Mouse (Mus musculus): ENCODE measurements around the gene Znrf2. TPM values are rescaled to one million over a fixed set of nuclear protein-coding genes. Genes with fewer than 3 reads are reported as not detected.
"Not testable (repeated sequence)": the region's sequence is repeated elsewhere in the genome, so short reads cannot be mapped to it uniquely, and the experiment has no call there.

Znrf2 gene
- polyA plus RNA-seq, 1 experiment, result 3.1 TPM

GRCm38 (mm10) chr6:54817266-54817767, 601 bp downstream of the Znrf2 start:
- Histone ChIP-seq H3K79me2 (ENCODE audit: control insufficient read depth, insufficient read depth) (peaks cover 49% of the 10 kb centered on the region), H3K79me3 (ENCODE audit: low read depth) (peaks cover 33% of the 10 kb centered on the region), H3ac (ENCODE audit: control insufficient read depth, insufficient read length, low read depth) (peak overlapping the region; percentile 78), H3K27me3 (ENCODE audit: control insufficient read depth, insufficient read depth, insufficient read length) (no peaks in the 10 kb centered on the region), H3K4me3 (ENCODE audit: insufficient read depth, poor library complexity, severe bottlenecking) (peak overlapping the region; percentile 58), H3K36me3 (ENCODE audit: control insufficient read depth, insufficient read depth) (no peaks in the 10 kb centered on the region)
- no peak for TF ChIP-seq CTCF (IDR thresholded peaks at IDR 0.05; ENCODE audit: control insufficient read depth, insufficient read depth, insufficient read length)
- TF ChIP-seq MYOD1 (IDR thresholded peaks at IDR 0.05; ENCODE audit: control insufficient read depth, insufficient read length, low read depth), result no peak
- peak; percentile 49 for TF ChIP-seq MAX (IDR thresholded peaks at IDR 0.05)

GRCm38 (mm10) chr6:54818389-54818788, 1.7 kb downstream of the Znrf2 start:
- TF ChIP-seq CTCF (IDR thresholded peaks at IDR 0.05; ENCODE audit: control insufficient read depth, insufficient read depth, insufficient read length) (no peak), MYOD1 (IDR thresholded peaks at IDR 0.05; ENCODE audit: control insufficient read depth, insufficient read length, low read depth) (no peak), MAX (IDR thresholded peaks at IDR 0.05) (no peak), CEBPB (IDR thresholded peaks at IDR 0.05; ENCODE audit: low read depth) (no peak), FOSL1 (IDR thresholded peaks at IDR 0.05; ENCODE audit: insufficient read depth, low read length, poor library complexity, severe bottlenecking) (no peak), USF1 (IDR thresholded peaks at IDR 0.05; ENCODE audit: low read depth) (no peak), MYOG (IDR thresholded peaks at IDR 0.05; ENCODE audit: control insufficient read depth, extremely low read depth, insufficient read length) (no peak)
- Histone ChIP-seq H3K36me3 (ENCODE audit: control insufficient read depth, insufficient read depth) (no peaks in the 10 kb centered on the region), H3K79me2 (ENCODE audit: control insufficient read depth, insufficient read depth) (peaks cover 56% of the 10 kb centered on the region), H3K4me3 (ENCODE audit: insufficient read depth, poor library complexity, severe bottlenecking) (peak overlapping the region; percentile 58), H3K27me3 (ENCODE audit: control insufficient read depth, insufficient read depth, insufficient read length) (no peaks in the 10 kb centered on the region), H3K79me3 (ENCODE audit: low read depth) (peaks cover 37% of the 10 kb centered on the region), H3ac (ENCODE audit: control insufficient read depth, insufficient read length, low read depth) (no peak overlapping the region)

- peaks cover 38% of the 10 kb centered on the region for H3K79me3 ChIP-seq (ENCODE audit: low read depth)
- H3K36me3 ChIP-seq (ENCODE audit: control insufficient read depth, insufficient read depth), result no peaks in the 10 kb centered on the region
- no peak overlapping the region for H3ac ChIP-seq (ENCODE audit: control insufficient read depth, insufficient read length, low read depth)
- no peak overlapping the region for H3K4me3 ChIP-seq (ENCODE audit: insufficient read depth, poor library complexity, severe bottlenecking)
- H3K27me3 ChIP-seq (ENCODE audit: control insufficient read depth, insufficient read depth, insufficient read length), result no peaks in the 10 kb centered on the region
- H3K79me2 ChIP-seq (ENCODE audit: control insufficient read depth, insufficient read depth), result peaks cover 57% of the 10 kb centered on the region
- TF ChIP-seq USF1 (IDR thresholded peaks at IDR 0.05; ENCODE audit: low read depth) (no peak), MYOD1 (IDR thresholded peaks at IDR 0.05; ENCODE audit: control insufficient read depth, insufficient read length, low read depth) (no peak), FOSL1 (IDR thresholded peaks at IDR 0.05; ENCODE audit: insufficient read depth, low read length, poor library complexity, severe bottlenecking) (no peak), MYOG (IDR thresholded peaks at IDR 0.05; ENCODE audit: control insufficient read depth, extremely low read depth, insufficient read length) (no peak), MAX (IDR thresholded peaks at IDR 0.05) (no peak), CTCF (IDR thresholded peaks at IDR 0.05; ENCODE audit: control insufficient read depth, insufficient read depth, insufficient read length) (no peak), CEBPB (IDR thresholded peaks at IDR 0.05; ENCODE audit: low read depth) (no peak)
Observed at GRCm38 (mm10) chr6:54819272-54819671, 2.6 kb downstream of the Znrf2 start.

GRCm38 (mm10) chr6:54819746-54820145, 3.0 kb downstream of the Znrf2 start:
- Histone ChIP-seq H3K79me2 (ENCODE audit: control insufficient read depth, insufficient read depth) (peaks cover 62% of the 10 kb centered on the region), H3K79me3 (ENCODE audit: low read depth) (peaks cover 38% of the 10 kb centered on the region), H3K36me3 (ENCODE audit: control insufficient read depth, insufficient read depth) (no peaks in the 10 kb centered on the region), H3ac (ENCODE audit: control insufficient read depth, insufficient read length, low read depth) (no peak overlapping the region), H3K27me3 (ENCODE audit: control insufficient read depth, insufficient read depth, insufficient read length) (no peaks in the 10 kb centered on the region), H3K4me3 (ENCODE audit: insufficient read depth, poor library complexity, severe bottlenecking) (no peak overlapping the region)
- TF ChIP-seq CTCF (IDR thresholded peaks at IDR 0.05; ENCODE audit: control insufficient read depth, insufficient read depth, insufficient read length) (no peak), FOSL1 (IDR thresholded peaks at IDR 0.05; ENCODE audit: insufficient read depth, low read length, poor library complexity, severe bottlenecking) (no peak), MAX (IDR thresholded peaks at IDR 0.05) (no peak), USF1 (IDR thresholded peaks at IDR 0.05; ENCODE audit: low read depth) (no peak), MYOG (IDR thresholded peaks at IDR 0.05; ENCODE audit: control insufficient read depth, extremely low read depth, insufficient read length) (no peak), MYOD1 (IDR thresholded peaks at IDR 0.05; ENCODE audit: control insufficient read depth, insufficient read length, low read depth) (no peak), CEBPB (IDR thresholded peaks at IDR 0.05; ENCODE audit: low read depth) (no peak)

GRCm38 (mm10) chr6:54822348-54822747, 5.6 kb downstream of the Znrf2 start:
- Histone ChIP-seq H3K27me3 (ENCODE audit: control insufficient read depth, insufficient read depth, insufficient read length) (no peaks in the 10 kb centered on the region), H3K79me3 (ENCODE audit: low read depth) (peaks cover 48% of the 10 kb centered on the region), H3K79me2 (ENCODE audit: control insufficient read depth, insufficient read depth) (peaks cover 85% of the 10 kb centered on the region), H3ac (ENCODE audit: control insufficient read depth, insufficient read length, low read depth) (no peak overlapping the region), H3K4me3 (ENCODE audit: insufficient read depth, poor library complexity, severe bottlenecking) (no peak overlapping the region), H3K36me3 (ENCODE audit: control insufficient read depth, insufficient read depth) (no peaks in the 10 kb centered on the region)
- TF ChIP-seq MYOD1 (IDR thresholded peaks at IDR 0.05; ENCODE audit: control insufficient read depth, insufficient read length, low read depth), result no peak
- TF ChIP-seq CTCF (IDR thresholded peaks at IDR 0.05; ENCODE audit: control insufficient read depth, insufficient read depth, insufficient read length), result no peak
- no peak for TF ChIP-seq MAX (IDR thresholded peaks at IDR 0.05)
- no peak for TF ChIP-seq USF1 (IDR thresholded peaks at IDR 0.05; ENCODE audit: low read depth)
- TF ChIP-seq FOSL1 (IDR thresholded peaks at IDR 0.05; ENCODE audit: insufficient read depth, low read length, poor library complexity, severe bottlenecking), result no peak
- TF ChIP-seq CEBPB (IDR thresholded peaks at IDR 0.05; ENCODE audit: low read depth), result no peak
- no peak for TF ChIP-seq MYOG (IDR thresholded peaks at IDR 0.05; ENCODE audit: control insufficient read depth, extremely low read depth, insufficient read length)

DNA sequence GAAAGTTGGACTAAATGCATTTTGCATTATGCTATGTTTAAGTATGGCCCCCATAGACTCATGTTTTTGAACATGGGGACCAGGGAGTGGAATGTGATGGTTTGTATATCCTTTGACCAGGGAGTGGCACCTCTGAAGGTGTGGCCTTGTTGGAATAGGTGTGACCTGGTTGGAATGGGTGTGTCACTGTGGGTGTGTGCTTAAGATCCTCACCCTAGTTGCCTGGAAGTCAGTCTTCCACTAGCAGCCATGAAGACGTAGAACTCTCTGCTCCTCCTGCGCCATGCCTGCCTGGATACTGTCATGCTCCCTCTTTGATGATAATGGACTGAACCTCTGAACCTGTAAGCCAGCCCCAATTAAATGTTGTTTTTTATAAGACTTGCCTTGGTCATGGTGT, 7.8 kb downstream of the Znrf2 start:
- H3K27me3 ChIP-seq (ENCODE audit: control insufficient read depth, insufficient read depth, insufficient read length); H3K4me3 ChIP-seq (ENCODE audit: insufficient read depth, poor library complexity, severe bottlenecking); H3ac ChIP-seq (ENCODE audit: control insufficient read depth, insufficient read length, low read depth); H3K36me3 ChIP-seq (ENCODE audit: control insufficient read depth, insufficient read depth): not testable (repeated sequence)
- Histone ChIP-seq H3K79me3 (ENCODE audit: low read depth) (peaks cover 40% of the 10 kb centered on the region), H3K79me2 (ENCODE audit: control insufficient read depth, insufficient read depth) (peaks cover 84% of the 10 kb centered on the region)
